Comparison of ENCODE assay signal across 8 mouse cellular contexts in genomic region chr11:16752349-16753153, GRCm38 (mm10). TPM values are rescaled to one million over a fixed set of nuclear protein-coding genes. Genes with fewer than 3 reads are reported as not detected.
DNase-seq lines count a peak whose midpoint lies in the region; ATAC-seq lines count a peak whose summit lies in the region.

No protein-coding gene starts in this region.

- peak; percentile 63 for DNase-seq in kidney, adult 18-20 months
- DNase-seq in kidney, adult 8-10 months, result no peak
- peak; percentile 54 for DNase-seq in embryo, embryonic 11 days
- DNase-seq in kidney, postnatal 4 days, result peak; percentile 57 to 62
- DNase-seq in mesoderm, embryonic 11.5 days (ENCODE audit: low read depth, low spot score), result peak; percentile 24
- peak; percentile 31 for DNase-seq in urinary bladder, postnatal 25 days (ENCODE audit: low spot score)
- no peak for DNase-seq in frontal cortex, adult 2 months (ENCODE audit: extremely low spot score in 1 of 2, low spot score in 1 of 2)

- H3K4me1 ChIP-seq in heart, embryonic 14.5 days (ENCODE audit: control insufficient read depth in 2 of 2, insufficient read depth in 2 of 2, low read length in 2 of 2), result peaks cover 3 to 4% of the 10 kb centered on the region in 2 experiments; a peak in 2 of 4 replicates

- peak; percentile 59 for ATAC-seq in heart, embryonic 14.5 days (ENCODE audit: insufficient number of reproducible peaks, insufficient read depth, low FRiP score, low read depth)

- H3K4me2 ChIP-seq in heart, embryonic 14.5 days (ENCODE audit: low read length), result peak overlapping the region; percentile 96

- H3K27ac ChIP-seq in heart, embryonic 14.5 days (replicated peaks in 1 of 2; ENCODE audit: control insufficient read depth in 1 of 2, insufficient read depth in 1 of 2, low read depth in 2 of 2, low read length in 2 of 2), result no peak overlapping the region

- peak overlapping the region; percentile 54 to 71 for H3K4me3 ChIP-seq in heart, embryonic 14.5 days (ENCODE audit: control insufficient read depth in 1 of 2, insufficient read depth in 1 of 2, low read depth in 1 of 2, low read length in 2 of 2)

- WGBS in heart, embryonic 14.5 days, result under 1% methylated on average over 66 of the region's 68 CpGs

- H3K27me3 ChIP-seq in heart, embryonic 14.5 days (ENCODE audit: control insufficient read depth, insufficient read depth, low read length), result peaks cover 46% of the 10 kb centered on the region

- H3K9me3 ChIP-seq in heart, embryonic 14.5 days (ENCODE audit: control insufficient read depth, low read length), result no peaks in the 10 kb centered on the region

- H3K9ac ChIP-seq in heart, embryonic 14.5 days (ENCODE audit: low read length), result peak overlapping the region; percentile 67

- no peaks in the 10 kb centered on the region for H3K36me3 ChIP-seq in heart, embryonic 14.5 days (ENCODE audit: control insufficient read depth, insufficient read depth, low read length)

RNA-seq across cellular contexts. Expression of gene Egfr, which starts 0.5 kb away (rescaled TPM):
- 2.4 and 2.5 TPM in 2 replicates for polyA plus RNA-seq in heart, embryonic 14.5 days (2014; fragmentation: Nextera tagmentation; extraction: Ambion mirVana)
- polyA plus RNA-seq in frontal cortex, adult 2 months (2012; rRNA removed), result 4.7 and 5.4 TPM in 2 replicates

Comparison
In these comparisons a context has a peak if more than half of its experiments do, and no peak if none do; other contexts are left out.
1. DNase-seq: peak in kidney, adult 18-20 months (single experiment), embryo, embryonic 11 days (single experiment), kidney, postnatal 4 days (2 of 2), mesoderm, embryonic 11.5 days (single experiment) and urinary bladder, postnatal 25 days (single experiment); none in kidney, adult 8-10 months (0 of 2) and frontal cortex, adult 2 months (0 of 2).